Mouse (Mus musculus) kidney, embryonic 16.5 days (tissue): ENCODE data around the gene Fasl. TPM values are rescaled to one million over a fixed set of nuclear protein-coding genes. Genes with fewer than 3 reads are reported as not detected.

Source experiments
- ATAC-seq: fragments of 200-750 bp; cut with Nextera tagmentation; 2 replicates; pipeline ENCODE4 v1.8.0; 2017; ENCODE audit warnings: moderate TSS enrichment; ENCODE audit not compliant: low FRiP score, low TSS enrichment
- H3K27ac ChIP-seq: fragments of 300-500 bp; sonication (generic); 2 replicates; pipeline ENCODE4 v1.5.1; 2014; ENCODE audit warnings: low read length
- H3K27me3 ChIP-seq: fragments of 300-500 bp; sonication (generic); 2 replicates; pipeline ENCODE4 v1.6.1; 2014; ENCODE audit warnings: low read length, control low read depth, mixed read lengths; ENCODE audit not compliant: insufficient read depth
- H3K36me3 ChIP-seq: fragments of 300-500 bp; sonication (generic); 2 replicates; pipeline ENCODE4 v1.6.1; 2014; ENCODE audit warnings: low read length, control low read depth, mixed read lengths; ENCODE audit not compliant: insufficient read depth
- H3K4me1 ChIP-seq: fragments of 300-500 bp; sonication (generic); 2 replicates; pipeline ENCODE4 v1.6.1; 2014; ENCODE audit warnings: low read length, control low read depth, mixed read lengths; ENCODE audit not compliant: insufficient read depth
- H3K4me2 ChIP-seq: fragments of 300-500 bp; sonication (generic); replicated peaks from 2 replicates; pipeline ENCODE4 v1.6.1; 2014; ENCODE audit warnings: low read depth, low read length
- H3K4me3 ChIP-seq: fragments of 300-500 bp; sonication (generic); 2 replicates; pipeline ENCODE4 v1.5.1; 2014; ENCODE audit warnings: mild to moderate bottlenecking, low read length
- H3K9ac ChIP-seq: fragments of 300-500 bp; sonication (generic); replicated peaks from 2 replicates; pipeline ENCODE4 v1.6.1; 2014; ENCODE audit warnings: low read length
- H3K9me3 ChIP-seq: fragments of 300-500 bp; sonication (generic); 2 replicates; pipeline ENCODE4 v1.6.1; 2016; ENCODE audit warnings: low read length, control low read depth
- WGBS: fragments of 180-500 bp; shearing (Covaris S2); extraction: QIAGEN DNeasy Blood & Tissue Kit; methylation state at CpG from one replicate; pipeline ENCODE4 v1.1.7; 2014; 5-methylcytosine and 5-hydroxymethylcytosine counted together
- polyA plus RNA-seq: library from polyadenylated mRNA; unstranded; fragments of >200 nt; fragmentation: Nextera tagmentation; extraction: Ambion mirVana; gene quantifications from 2 replicates; pipeline ENCODE4 v1.2.1, GENCODE M21; 2015

Fasl gene
- polyA plus RNA-seq, 1 experiment from 2014 or later, result not detected

GRCm38 (mm10) chr1:161744855-161745254 lies 43.4 kb downstream of the Fasl start:
- H3K9ac ChIP-seq, result no peak overlapping the region
- WGBS, result 81% methylated on average over 4 of the region's 4 CpGs
- no peaks in the 10 kb centered on the region for H3K36me3 ChIP-seq
- no peak overlapping the region for H3K4me2 ChIP-seq
- peaks cover 5% of the 10 kb centered on the region; the same call in 1 of the 2 replicates for H3K4me1 ChIP-seq
- no peak overlapping the region for H3K27ac ChIP-seq
- ATAC-seq, result no peak
- H3K27me3 ChIP-seq, result no peaks in the 10 kb centered on the region
- H3K4me3 ChIP-seq, result no peak overlapping the region
- no peaks in the 10 kb centered on the region for H3K9me3 ChIP-seq

GRCm38 (mm10) chr1:161744209-161744608 lies 44.1 kb downstream of the Fasl start:
- Histone ChIP-seq H3K27me3 (no peaks in the 10 kb centered on the region), H3K4me2 (no peak overlapping the region), H3K36me3 (no peaks in the 10 kb centered on the region), H3K9ac (no peak overlapping the region), H3K4me1 (peaks cover 5% of the 10 kb centered on the region; the same call in 1 of the 2 replicates), H3K27ac (no peak overlapping the region), H3K9me3 (no peaks in the 10 kb centered on the region), H3K4me3 (no peak overlapping the region)
- 78% methylated on average over 4 of the region's 4 CpGs for WGBS
- no peak for ATAC-seq

GRCm38 (mm10) chr1:161742481-161743267 lies 45.6 kb downstream of the Fasl start:
- H3K36me3 ChIP-seq, result no peaks in the 10 kb centered on the region
- H3K9ac ChIP-seq, result no peak overlapping the region
- no peak overlapping the region for H3K4me3 ChIP-seq
- H3K4me2 ChIP-seq, result no peak overlapping the region
- WGBS, result 68% methylated on average over 16 of the region's 16 CpGs
- no peaks in the 10 kb centered on the region for H3K27me3 ChIP-seq
- H3K9me3 ChIP-seq, result no peaks in the 10 kb centered on the region
- no peak overlapping the region for H3K27ac ChIP-seq
- no peak for ATAC-seq
- H3K4me1 ChIP-seq, result peaks cover 5% of the 10 kb centered on the region; the same call in 1 of the 2 replicates

GRCm38 (mm10) chr1:161736848-161737247 lies 51.4 kb downstream of the Fasl start:
- no peak overlapping the region for H3K4me3 ChIP-seq
- 0 out of 2 replicates have a peak, but pooled peaks cover 2% of the 10 kb centered on the region for H3K27me3 ChIP-seq
- no peak overlapping the region for H3K9ac ChIP-seq
- ATAC-seq, result no peak
- H3K36me3 ChIP-seq, result no peaks in the 10 kb centered on the region
- no peaks in the 10 kb centered on the region; the same call in 1 of the 2 replicates for H3K4me1 ChIP-seq
- no peaks in the 10 kb centered on the region for H3K9me3 ChIP-seq
- WGBS, result 8% methylated on average over 3 of the region's 3 CpGs
- H3K4me2 ChIP-seq, result no peak overlapping the region
- H3K27ac ChIP-seq, result no peak overlapping the region

GRCm38 (mm10) chr1:161736255-161736654 lies 52.0 kb downstream of the Fasl start:
- Histone ChIP-seq H3K36me3 (no peaks in the 10 kb centered on the region), H3K27ac (no peak overlapping the region), H3K9me3 (no peaks in the 10 kb centered on the region), H3K4me1 (no peaks in the 10 kb centered on the region; the same call in 1 of the 2 replicates), H3K9ac (no peak overlapping the region), H3K4me2 (no peak overlapping the region), H3K4me3 (no peak overlapping the region), H3K27me3 (0 out of 2 replicates have a peak, but pooled peaks cover 2% of the 10 kb centered on the region)
- 90% methylated on average over 3 of the region's 3 CpGs for WGBS
- no peak for ATAC-seq

GRCm38 (mm10) chr1:161735465-161736046 lies 52.7 kb downstream of the Fasl start:
- 0 out of 2 replicates have a peak, but pooled peaks cover 2% of the 10 kb centered on the region for H3K27me3 ChIP-seq
- no peak overlapping the region for H3K4me2 ChIP-seq
- WGBS, result 48% methylated on average over 11 of the region's 11 CpGs
- H3K27ac ChIP-seq, result no peak overlapping the region
- H3K4me1 ChIP-seq, result peaks cover 4% of the 10 kb centered on the region; the same call in 1 of the 2 replicates
- H3K4me3 ChIP-seq, result no peak overlapping the region
- H3K9ac ChIP-seq, result no peak overlapping the region
- no peaks in the 10 kb centered on the region for H3K36me3 ChIP-seq
- H3K9me3 ChIP-seq, result no peaks in the 10 kb centered on the region
- ATAC-seq, result peak; percentile 72; the same call in 1 of the 2 replicates

- no peak overlapping the region for H3K4me2 ChIP-seq
- H3K4me1 ChIP-seq, result peaks cover 4% of the 10 kb centered on the region; the same call in 1 of the 2 replicates
- no peak overlapping the region for H3K4me3 ChIP-seq
- no peak overlapping the region for H3K9ac ChIP-seq
- H3K27me3 ChIP-seq, result 0 out of 2 replicates have a peak, but pooled peaks cover 2% of the 10 kb centered on the region
- ATAC-seq, result no peak
- 64% methylated on average over 14 of the region's 14 CpGs for WGBS
- no peaks in the 10 kb centered on the region for H3K36me3 ChIP-seq
- H3K27ac ChIP-seq, result no peak overlapping the region
- H3K9me3 ChIP-seq, result no peaks in the 10 kb centered on the region
These were observed 53.5 kb downstream of the Fasl start for GRCm38 (mm10) chr1:161734741-161735211.

- H3K4me1 ChIP-seq, result peaks cover 4% of the 10 kb centered on the region; the same call in 1 of the 2 replicates
- H3K9me3 ChIP-seq, result no peaks in the 10 kb centered on the region
- no peak overlapping the region for H3K4me3 ChIP-seq
- no peak overlapping the region for H3K9ac ChIP-seq
- 0 out of 2 replicates have a peak, but pooled peaks cover 2% of the 10 kb centered on the region for H3K27me3 ChIP-seq
- no peak overlapping the region for H3K27ac ChIP-seq
- no peak overlapping the region for H3K4me2 ChIP-seq
- no peaks in the 10 kb centered on the region for H3K36me3 ChIP-seq
- ATAC-seq, result no peak
- WGBS, result 66% methylated on average over 11 of the region's 11 CpGs
These were observed 54.0 kb downstream of the Fasl start for GRCm38 (mm10) chr1:161734314-161734713.
